Mouse (Mus musculus) midbrain, embryonic 14.5 days (tissue): ENCODE results near the gene Olfr223. TPM values are rescaled to one million over a fixed set of nuclear protein-coding genes. Genes with fewer than 3 reads are reported as not detected.

Source experiments
- ATAC-seq: fragments of 200-750 bp; cut with Nextera tagmentation; 2 replicates; pipeline ENCODE4 v1.8.0; 2017; ENCODE audit warnings: moderate number of reproducible peaks, moderate library complexity; ENCODE audit not compliant: low FRiP score, low TSS enrichment
- DNase-seq: peaks from one replicate; pipeline ENCODE4 v3.0.0-alpha.2; 2015
- H3K27ac ChIP-seq: fragments of 300-500 bp; sonication (generic); replicated peaks from 2 replicates; pipeline ENCODE4 v1.5.1; 2014; ENCODE audit warnings: mild to moderate bottlenecking, low read depth, low read length, moderate library complexity
- H3K27me3 ChIP-seq: fragments of 300-500 bp; sonication (generic); 2 replicates; pipeline ENCODE4 v1.6.1; 2014; ENCODE audit warnings: low read length, control low read depth, mixed read lengths; ENCODE audit not compliant: control insufficient read depth, insufficient read depth
- H3K36me3 ChIP-seq: fragments of 300-500 bp; sonication (generic); 2 replicates; pipeline ENCODE4 v1.6.1; 2014; ENCODE audit warnings: low read length, control low read depth; ENCODE audit not compliant: control insufficient read depth, insufficient read depth
- H3K4me1 ChIP-seq: fragments of 300-500 bp; sonication (generic); 2 replicates; pipeline ENCODE4 v1.6.1; 2014; ENCODE audit warnings: mild to moderate bottlenecking, antibody characterized with exemption, low read length, control low read depth; ENCODE audit not compliant: control insufficient read depth, insufficient read depth
- H3K4me2 ChIP-seq: fragments of 300-500 bp; sonication (generic); 2 replicates; pipeline ENCODE4 v1.6.1; 2014; ENCODE audit warnings: mild to moderate bottlenecking, low read length, moderate library complexity
- H3K4me3 ChIP-seq: fragments of 300-500 bp; sonication (generic); replicated peaks from 2 replicates; pipeline ENCODE4 v1.5.1; 2014; ENCODE audit warnings: low read depth, low read length
- H3K9ac ChIP-seq: fragments of 300-500 bp; sonication (generic); replicated peaks from 2 replicates; pipeline ENCODE4 v1.6.1; 2014; ENCODE audit warnings: mild to moderate bottlenecking, low read length, moderate library complexity
- H3K9me3 ChIP-seq: fragments of 300-500 bp; sonication (generic); 2 replicates; pipeline ENCODE4 v1.6.1; 2016; ENCODE audit warnings: low read length, control low read depth, mixed read lengths; ENCODE audit not compliant: control insufficient read depth
- WGBS: fragments of 180-500 bp; shearing (Covaris S2); extraction: QIAGEN DNeasy Blood & Tissue Kit; methylation state at CpG from one replicate; pipeline ENCODE4 v1.1.7; 2014; 5-methylcytosine and 5-hydroxymethylcytosine counted together
- polyA plus RNA-seq: library from polyadenylated mRNA; unstranded; fragments of >200 nt; fragmentation: Nextera tagmentation; extraction: Ambion mirVana; gene quantifications from 2 replicates; pipeline ENCODE4 v1.2.1, GENCODE M21; 2014

Olfr223 gene
- not detected in 2 replicates for polyA plus RNA-seq

- no peaks in the 10 kb centered on the region for H3K36me3 ChIP-seq
- H3K27ac ChIP-seq: no peak within 1 kb of the TSS
- no peak within 1 kb of the TSS for H3K9ac ChIP-seq
- no peak for ATAC-seq
- H3K4me1 ChIP-seq: no peaks in the 10 kb centered on the region
- no peaks in the 10 kb centered on the region for H3K27me3 ChIP-seq
- DNase-seq: no peak
- WGBS: 84% methylated on average over 6 of the region's 6 CpGs
- H3K4me2 ChIP-seq: no peak within 1 kb of the TSS
- H3K4me3 ChIP-seq: no peak within 1 kb of the TSS
- no peaks in the 10 kb centered on the region for H3K9me3 ChIP-seq
These were observed at the start of gene Olfr223 for GRCm38 (mm10) chr11:59593189-59593588. Gene Olfr223 (minus strand): TSS chr11:59593289.

- no peaks in the 10 kb centered on the region for H3K27me3 ChIP-seq
- H3K27ac ChIP-seq: no peak overlapping the region
- no peaks in the 10 kb centered on the region for H3K36me3 ChIP-seq
- H3K9ac ChIP-seq: no peak overlapping the region
- WGBS: 93% methylated on average over 8 of the region's 8 CpGs
- H3K4me3 ChIP-seq: no peak overlapping the region
- no peak overlapping the region for H3K4me2 ChIP-seq
- H3K9me3 ChIP-seq: no peaks in the 10 kb centered on the region
- ATAC-seq (no peak), DNase-seq (no peak)
- H3K4me1 ChIP-seq: no peaks in the 10 kb centered on the region
These were observed 49.3 kb upstream of the Olfr223 start for GRCm38 (mm10) chr11:59642420-59642819.

- Histone ChIP-seq H3K4me2 (no peak overlapping the region), H3K4me1 (no peaks in the 10 kb centered on the region), H3K36me3 (no peaks in the 10 kb centered on the region), H3K27me3 (no peaks in the 10 kb centered on the region), H3K27ac (no peak overlapping the region), H3K9me3 (no peaks in the 10 kb centered on the region), H3K4me3 (no peak overlapping the region), H3K9ac (no peak overlapping the region)
- DNase-seq: no peak
- 78% methylated on average over 5 of the region's 5 CpGs for WGBS
- no peak for ATAC-seq
These were observed 48.1 kb upstream of the Olfr223 start for GRCm38 (mm10) chr11:59641227-59641626.

GRCm38 (mm10) chr11:59639957-59640643 is 47.0 kb upstream of the Olfr223 start:
- 89% methylated on average over 4 of the region's 4 CpGs for WGBS
- DNase-seq (no peak), ATAC-seq (no peak)
- H3K4me1 ChIP-seq: no peaks in the 10 kb centered on the region
- H3K4me2 ChIP-seq: no peak overlapping the region
- H3K4me3 ChIP-seq: no peak overlapping the region
- H3K9ac ChIP-seq: no peak overlapping the region
- no peaks in the 10 kb centered on the region for H3K36me3 ChIP-seq
- no peaks in the 10 kb centered on the region for H3K27me3 ChIP-seq
- no peak overlapping the region for H3K27ac ChIP-seq
- H3K9me3 ChIP-seq: no peaks in the 10 kb centered on the region

GRCm38 (mm10) chr11:59636695-59637414 is 43.8 kb upstream of the Olfr223 start:
- Histone ChIP-seq H3K9me3 (no peaks in the 10 kb centered on the region), H3K36me3 (no peaks in the 10 kb centered on the region), H3K4me2 (no peak overlapping the region), H3K27ac (no peak overlapping the region), H3K9ac (no peak overlapping the region), H3K27me3 (no peaks in the 10 kb centered on the region), H3K4me3 (no peak overlapping the region), H3K4me1 (no peaks in the 10 kb centered on the region)
- 80% methylated on average over 7 of the region's 7 CpGs for WGBS
- ATAC-seq (no peak), DNase-seq (no peak)

GRCm38 (mm10) chr11:59635821-59636694 is 43.0 kb upstream of the Olfr223 start:
- Histone ChIP-seq H3K9me3 (no peaks in the 10 kb centered on the region), H3K27me3 (no peaks in the 10 kb centered on the region), H3K4me2 (no peak overlapping the region), H3K36me3 (no peaks in the 10 kb centered on the region), H3K4me1 (no peaks in the 10 kb centered on the region), H3K9ac (no peak overlapping the region), H3K4me3 (no peak overlapping the region), H3K27ac (no peak overlapping the region)
- 84% methylated on average over 12 of the region's 12 CpGs for WGBS
- DNase-seq (no peak), ATAC-seq (no peak)

- DNase-seq (no peak), ATAC-seq (no peak)
- H3K36me3 ChIP-seq: no peaks in the 10 kb centered on the region
- WGBS: 87% methylated on average over 9 of the region's 9 CpGs
- H3K4me2 ChIP-seq: no peak overlapping the region
- H3K4me1 ChIP-seq: no peaks in the 10 kb centered on the region
- H3K4me3 ChIP-seq: no peak overlapping the region
- no peak overlapping the region for H3K9ac ChIP-seq
- no peaks in the 10 kb centered on the region for H3K9me3 ChIP-seq
- H3K27me3 ChIP-seq: no peaks in the 10 kb centered on the region
- no peak overlapping the region for H3K27ac ChIP-seq
These were observed 42.2 kb upstream of the Olfr223 start for GRCm38 (mm10) chr11:59635251-59635795.

GRCm38 (mm10) chr11:59634001-59634660 is 41.0 kb upstream of the Olfr223 start:
- Histone ChIP-seq H3K9me3 (no peaks in the 10 kb centered on the region), H3K4me1 (no peaks in the 10 kb centered on the region), H3K4me3 (no peak overlapping the region), H3K36me3 (no peaks in the 10 kb centered on the region), H3K9ac (no peak overlapping the region), H3K27me3 (no peaks in the 10 kb centered on the region), H3K27ac (no peak overlapping the region), H3K4me2 (no peak overlapping the region)
- DNase-seq: no peak
- 87% methylated on average over 7 of the region's 7 CpGs for WGBS
- ATAC-seq: no peak
